8 mouse cellular contexts compared by ENCODE assay signal in the genomic region with DNA sequence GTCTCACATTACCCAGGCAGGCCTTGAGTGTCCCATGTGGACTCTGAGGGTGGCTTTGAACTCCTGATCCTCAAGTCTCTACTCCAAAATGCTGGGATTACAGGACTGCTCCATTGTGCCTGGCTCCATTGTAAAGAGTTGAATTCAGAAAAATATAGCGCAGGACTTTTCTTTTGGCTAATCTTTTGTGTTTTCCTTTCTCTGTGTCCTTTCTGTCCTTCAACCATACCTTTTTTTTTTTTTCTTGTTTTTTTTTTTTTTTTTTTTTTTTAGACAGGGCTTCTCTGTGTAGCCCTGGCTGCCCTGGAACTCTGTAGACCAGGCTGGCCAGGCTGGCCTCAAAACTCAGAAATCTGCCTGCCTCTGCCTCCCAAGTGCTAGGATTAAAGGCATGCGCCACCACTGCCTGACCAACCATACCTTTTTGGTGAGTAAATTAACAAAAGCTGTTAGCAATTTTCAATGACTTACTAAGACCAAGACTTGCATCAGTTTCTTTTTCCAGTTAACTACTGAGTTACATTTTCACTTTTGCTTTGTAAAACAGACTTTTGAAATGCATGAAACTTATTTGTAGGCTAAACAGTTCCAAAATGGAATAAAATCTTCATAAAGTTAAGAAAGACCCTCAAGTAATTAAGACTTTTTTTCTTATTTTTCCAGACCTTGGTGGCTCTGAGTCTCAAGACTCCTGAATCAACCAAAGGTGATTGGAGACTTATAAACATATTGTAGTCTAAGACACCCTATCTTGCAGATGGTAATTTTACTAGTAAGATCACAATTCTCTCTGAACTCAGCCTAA. TPM values are rescaled to one million over a fixed set of nuclear protein-coding genes. Genes with fewer than 3 reads are reported as not detected.
DNase-seq lines count a peak whose midpoint lies in the region; ATAC-seq and TF ChIP-seq lines count a peak whose summit lies in the region.

No protein-coding gene starts in this region.

- H3K36me3 ChIP-seq in testis, adult 2 months (ENCODE audit: control insufficient read depth, insufficient read depth, low read length), result no peaks in the 10 kb centered on the region
- H3K36me3 ChIP-seq in limb, embryonic 14.5 days (ENCODE audit: control insufficient read depth, insufficient read depth, low read length), result no peaks in the 10 kb centered on the region
- no peaks in the 10 kb centered on the region for H3K36me3 ChIP-seq in stomach, embryonic 16.5 days (ENCODE audit: control insufficient read depth, insufficient read depth, low read length)

- no peak for TF ChIP-seq POLR2A in testis, adult 2 months (IDR thresholded peaks at IDR 0.05; ENCODE audit: control insufficient read depth, low read depth, low read length)
- TF ChIP-seq POLR2A in limb, embryonic 14.5 days (IDR thresholded peaks at IDR 0.05; ENCODE audit: borderline replicate concordance, extremely low read depth, insufficient read depth, insufficient read length), result no peak

- H3K4me1 ChIP-seq in testis, adult 2 months (ENCODE audit: control insufficient read depth, insufficient read depth, low read length), result peaks cover 3% of the 10 kb centered on the region
- peaks cover 15% of the 10 kb centered on the region for H3K4me1 ChIP-seq in limb, embryonic 14.5 days (ENCODE audit: control insufficient read depth, insufficient read depth, low read length)
- H3K4me1 ChIP-seq in stomach, embryonic 16.5 days (ENCODE audit: control insufficient read depth, insufficient read depth, low read length), result peaks cover 7% of the 10 kb centered on the region; the same call in 1 of the 2 replicates

- no peaks in the 10 kb centered on the region for H3K27me3 ChIP-seq in testis, adult 2 months (ENCODE audit: control insufficient read depth, insufficient read depth, low read length)
- no peaks in the 10 kb centered on the region for H3K27me3 ChIP-seq in limb, embryonic 14.5 days (ENCODE audit: control insufficient read depth, insufficient read depth, low read length)
- H3K27me3 ChIP-seq in stomach, embryonic 16.5 days (ENCODE audit: control insufficient read depth, insufficient read depth, low read length), result no peaks in the 10 kb centered on the region

- no peak for TF ChIP-seq CTCF in gastrocnemius, adult 2 months (IDR thresholded peaks at IDR 0.05)
- TF ChIP-seq CTCF in testis, adult 2 months (IDR thresholded peaks at IDR 0.05; ENCODE audit: control insufficient read depth, insufficient read depth, insufficient replicate concordance, low read depth, low read length), result no peak

- H3K4me2 ChIP-seq in limb, embryonic 14.5 days (replicated peaks; ENCODE audit: low read depth, low read length, severe bottlenecking), result peak overlapping the region; percentile 79
- peak overlapping the region; percentile 80 for H3K4me2 ChIP-seq in stomach, embryonic 16.5 days (ENCODE audit: low read depth, low read length)

- intact Hi-C loops in gastrocnemius, adult 2 months (cut with DNase I), result loop anchor here (5.0 kb wide), 1 partner anchor 145 kb away; the partner anchor contains the start of gene Peli1

- DNase-seq in gastrocnemius, adult 2 months, result no peak
- DNase-seq in gastrocnemius, adult 8-10 months (ENCODE audit: low spot score in 2 of 2), result no peak
- DNase-seq in testis, postnatal 14 days (ENCODE audit: low spot score), result no peak
- DNase-seq in limb, embryonic 14.5 days (ENCODE audit: low spot score), result no peak
- no peak for DNase-seq in embryo, embryonic 10.5 days (ENCODE audit: low spot score)
- no peak for DNase-seq in layer of hippocampus, postnatal 36 days

- 95% methylated on average over 2 of the region's 2 CpGs for WGBS in limb, embryonic 14.5 days
- 97% methylated on average over 2 of the region's 2 CpGs for WGBS in stomach, embryonic 16.5 days

- ATAC-seq in limb, embryonic 14.5 days (ENCODE audit: low FRiP score, low read depth), result no peak
- no peak for ATAC-seq in stomach, embryonic 16.5 days (ENCODE audit: insufficient read depth, low FRiP score)

- H3K9ac ChIP-seq in limb, embryonic 14.5 days (ENCODE audit: low read depth, low read length, severe bottlenecking), result no peak overlapping the region
- no peak overlapping the region for H3K9ac ChIP-seq in stomach, embryonic 16.5 days (ENCODE audit: low read length)

- H3K27ac ChIP-seq in gastrocnemius, adult 2 months, result peak overlapping the region; percentile 96
- peak overlapping the region; percentile 99 for H3K27ac ChIP-seq in testis, adult 2 months (ENCODE audit: control insufficient read depth, insufficient read depth, low read depth, low read length)
- peak overlapping the region; percentile 98 for H3K27ac ChIP-seq in limb, embryonic 14.5 days (replicated peaks; ENCODE audit: low read depth, low read length)
- peak overlapping the region; percentile 95; the same call in 1 of the 2 replicates for H3K27ac ChIP-seq in stomach, embryonic 16.5 days (ENCODE audit: low read length)

- peak overlapping the region; percentile 89 for H3K4me3 ChIP-seq in gastrocnemius, adult 2 months
- H3K4me3 ChIP-seq in testis, adult 2 months (ENCODE audit: control insufficient read depth, low read depth, low read length), result no peak overlapping the region
- H3K4me3 ChIP-seq in limb, embryonic 14.5 days (replicated peaks; ENCODE audit: low read length), result peak overlapping the region; percentile 88
- H3K4me3 ChIP-seq in stomach, embryonic 16.5 days (replicated peaks; ENCODE audit: low read length), result peak overlapping the region; percentile 79; the same call in 1 of the 2 replicates

- no peaks in the 10 kb centered on the region for H3K9me3 ChIP-seq in limb, embryonic 14.5 days (ENCODE audit: control insufficient read depth, low read length)
- H3K9me3 ChIP-seq in stomach, embryonic 16.5 days (replicated peaks; ENCODE audit: control insufficient read depth, low read length), result no peaks in the 10 kb centered on the region

RNA-seq across cellular contexts. Expression of gene Vps54, which starts 1.4 kb away (rescaled TPM):
- 10 to 100 TPM; 19.6 to 22.3 TPM for total RNA-seq in gastrocnemius, adult 2 months (2021)
- total RNA-seq in gastrocnemius, adult 8-10 months (2022), result 10 to 100 TPM; 18.8 to 26.2 (median 22.8) TPM
- polyA plus RNA-seq in testis, adult 2 months (2012; rRNA removed), result 5.8 and 7.1 TPM in 2 replicates
- polyA plus RNA-seq in limb, embryonic 14.5 days (2012; rRNA removed), result 28.6 and 30.8 TPM in 2 replicates
- 15.3 and 18.6 TPM in 2 replicates for polyA plus RNA-seq in limb, embryonic 14.5 days (2014; fragmentation: Nextera tagmentation; extraction: Ambion mirVana)
- polyA plus RNA-seq in stomach, embryonic 16.5 days (2015; fragmentation: Nextera tagmentation; extraction: Ambion mirVana), result 9.6 and 9.7 TPM in 2 replicates
- total RNA-seq in layer of hippocampus, postnatal 36 days (2021), result 10 to 100 TPM; 27.8 to 28.2 TPM
